Mouse (Mus musculus): Measurements from ENCODE around the gene Npc1l1. TPM values are rescaled to one million over a fixed set of nuclear protein-coding genes. Genes with fewer than 3 reads are reported as not detected.

The Npc1l1 gene
- 26.5 and 43.4 TPM in 2 replicates for polyA plus RNA-seq (2015; fragmentation: Nextera tagmentation; extraction: Ambion mirVana)

DNA sequence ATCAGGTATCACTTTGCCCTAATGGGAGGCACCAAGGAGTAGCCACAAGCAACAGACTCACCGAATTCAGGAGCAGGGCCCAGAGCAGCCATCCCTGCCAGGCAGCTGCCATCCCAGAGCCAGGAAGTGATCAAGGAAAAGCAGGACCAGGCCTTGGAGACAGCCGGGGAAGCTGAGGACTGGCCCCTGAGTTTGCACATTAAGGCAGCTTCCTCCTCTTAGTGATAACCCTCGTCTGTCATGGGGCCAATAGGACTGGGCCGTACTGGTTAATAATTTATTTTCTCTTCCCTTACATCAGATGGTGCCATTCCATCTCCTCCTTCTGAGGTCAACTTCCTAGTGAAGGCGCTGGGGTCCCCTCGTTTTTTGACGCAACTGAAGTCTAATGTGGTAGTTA is at the start of gene Npc1l1:
Npc1l1 (minus strand) TSS at position 132 of the 400 bp plus-strand sequence.
- peak within 1 kb of the TSS; percentile 39 for H3K4me2 ChIP-seq (ENCODE audit: low read depth, low read length)
- H3K4me1 ChIP-seq (ENCODE audit: control insufficient read depth, insufficient read depth, low read length): no peaks in the 10 kb centered on the region; the same call in 1 of the 2 replicates
- H3K9ac ChIP-seq (ENCODE audit: low read depth, low read length): peak within 1 kb of the TSS; percentile 12
- H3K27ac ChIP-seq (ENCODE audit: low read length): peak within 1 kb of the TSS; percentile 62; the same call in 1 of the 2 replicates
- no peaks in the 10 kb centered on the region; the same call in 1 of the 2 replicates for H3K27me3 ChIP-seq (replicated peaks; ENCODE audit: control insufficient read depth, insufficient read depth, low read length)
- peak within 1 kb of the TSS; percentile 36 for H3K4me3 ChIP-seq (ENCODE audit: low read length)
- peaks cover 2% of the 10 kb centered on the region; the same call in 1 of the 2 replicates for H3K9me3 ChIP-seq (ENCODE audit: control insufficient read depth, low read length)
- H3K36me3 ChIP-seq (ENCODE audit: control insufficient read depth, insufficient read depth, low read length): no peaks in the 10 kb centered on the region
- ATAC-seq: peak; percentile 83
- WGBS: 60% methylated on average over 7 of the region's 7 CpGs

DNA sequence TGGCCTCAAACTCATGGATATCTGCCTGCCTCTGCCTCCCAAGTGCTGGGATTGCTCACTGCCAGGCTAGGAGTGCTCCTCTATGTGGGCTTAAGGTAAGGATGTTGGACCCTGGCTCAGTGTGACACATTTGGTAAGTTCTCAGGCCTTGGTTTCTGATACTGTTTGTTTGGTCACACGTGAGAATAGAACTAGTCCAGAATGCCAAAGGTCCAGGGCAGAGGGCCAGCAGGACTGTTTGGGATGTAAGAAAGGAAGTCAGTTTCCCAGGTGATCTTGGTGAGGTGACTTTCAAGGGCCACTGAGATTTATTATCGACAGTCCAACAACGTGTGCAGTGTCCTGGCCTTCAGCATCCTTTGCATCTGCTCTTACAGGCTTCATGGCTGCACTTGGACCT is 46.5 kb upstream of the Npc1l1 start:
- H3K27me3 ChIP-seq (replicated peaks; ENCODE audit: control insufficient read depth, insufficient read depth, low read length): no peaks in the 10 kb centered on the region

DNA sequence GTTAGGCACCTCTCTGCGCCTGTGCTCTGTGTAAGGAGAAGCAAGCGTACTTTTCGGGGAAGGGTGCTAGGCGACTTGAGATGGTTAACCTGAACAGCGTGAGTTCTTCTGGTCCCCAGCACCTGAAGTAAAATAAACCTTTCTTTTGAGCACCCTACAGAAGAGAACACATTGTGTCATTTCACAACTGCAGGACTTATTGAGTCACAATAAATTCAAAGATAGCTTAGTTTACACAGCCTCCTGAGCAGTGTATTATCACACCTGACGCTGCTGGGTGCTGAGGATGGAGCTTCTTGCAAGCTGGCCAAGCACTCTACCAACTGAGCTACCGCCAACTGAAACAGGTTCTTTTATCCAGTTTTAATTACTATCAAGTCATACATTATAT is 45.1 kb upstream of the Npc1l1 start:
- Histone ChIP-seq H3K9ac (ENCODE audit: low read depth, low read length) (peak overlapping the region; percentile 80), H3K4me1 (ENCODE audit: control insufficient read depth, insufficient read depth, low read length) (peaks cover 15% of the 10 kb centered on the region), H3K36me3 (ENCODE audit: control insufficient read depth, insufficient read depth, low read length) (peaks cover 8% of the 10 kb centered on the region), H3K4me3 (ENCODE audit: low read length) (peak overlapping the region; percentile 93), H3K27me3 (replicated peaks; ENCODE audit: control insufficient read depth, insufficient read depth, low read length) (no peaks in the 10 kb centered on the region), H3K27ac (ENCODE audit: low read length) (peak overlapping the region; percentile 43; the same call in 1 of the 2 replicates), H3K4me2 (ENCODE audit: low read depth, low read length) (peak overlapping the region; percentile 81), H3K9me3 (ENCODE audit: control insufficient read depth, low read length) (no peaks in the 10 kb centered on the region)
- whole genome bisulfite sequencing: 24% methylated on average over 7 of the region's 7 CpGs
- no peak for ATAC-seq

More for the DNA sequence above, 46.5 kb upstream of the Npc1l1 start:
- Histone ChIP-seq H3K4me1 (ENCODE audit: control insufficient read depth, insufficient read depth, low read length) (peaks cover 15% of the 10 kb centered on the region), H3K4me2 (ENCODE audit: low read depth, low read length) (no peak overlapping the region), H3K9ac (ENCODE audit: low read depth, low read length) (no peak overlapping the region), H3K4me3 (ENCODE audit: low read length) (no peak overlapping the region), H3K36me3 (ENCODE audit: control insufficient read depth, insufficient read depth, low read length) (peaks cover 4% of the 10 kb centered on the region), H3K27ac (ENCODE audit: low read length) (no peak overlapping the region), H3K9me3 (ENCODE audit: control insufficient read depth, low read length) (no peaks in the 10 kb centered on the region)
- WGBS: 82% methylated on average over 3 of the region's 3 CpGs
- no peak for ATAC-seq

DNA sequence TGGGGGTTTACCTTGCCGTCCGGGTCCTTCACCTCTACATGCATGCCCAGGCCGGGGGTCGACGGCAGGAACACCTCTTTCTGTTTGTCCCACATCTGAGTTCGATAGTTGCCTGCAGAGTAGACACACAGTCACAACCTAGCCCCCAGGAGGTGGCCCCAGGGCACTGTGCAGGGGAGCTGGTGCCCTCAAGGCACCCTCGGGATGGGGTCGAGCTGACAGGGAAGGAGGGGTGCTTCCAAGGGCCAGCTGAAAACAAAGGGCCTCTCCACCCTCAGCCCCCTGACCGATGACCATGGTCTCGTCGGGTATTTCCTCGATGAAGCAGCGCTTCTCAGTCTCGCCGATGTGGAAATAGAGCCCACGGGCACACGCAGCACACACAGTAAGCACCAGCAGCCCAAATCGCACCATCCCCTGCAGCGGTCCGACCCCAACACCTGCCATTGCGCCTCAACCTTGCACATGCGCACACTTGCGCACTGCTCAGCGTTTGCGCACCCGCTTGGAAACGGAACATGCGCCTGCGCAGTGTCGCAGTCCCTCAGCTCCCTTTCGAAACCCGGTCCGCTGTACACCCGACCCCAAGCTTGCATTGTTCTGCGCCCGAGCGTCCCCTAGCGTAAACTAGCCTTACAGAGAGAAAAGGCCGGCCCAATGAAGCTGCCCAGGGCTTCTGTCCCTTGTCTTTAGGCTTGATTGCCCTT is 44.6 kb upstream of the Npc1l1 start, which contains the start of gene Tmed4:
Tmed4 (minus strand) TSS at position 484 of the 707 bp plus-strand sequence.
- Histone ChIP-seq H3K27me3 (replicated peaks; ENCODE audit: control insufficient read depth, insufficient read depth, low read length) (no peaks in the 10 kb centered on the region), H3K36me3 (ENCODE audit: control insufficient read depth, insufficient read depth, low read length) (peaks cover 8% of the 10 kb centered on the region), H3K4me2 (ENCODE audit: low read depth, low read length) (peak within 1 kb of the TSS; percentile 81), H3K9me3 (ENCODE audit: control insufficient read depth, low read length) (no peaks in the 10 kb centered on the region), H3K27ac (ENCODE audit: low read length) (peak within 1 kb of the TSS; percentile 72), H3K4me3 (ENCODE audit: low read length) (peak within 1 kb of the TSS; percentile 93), H3K4me1 (ENCODE audit: control insufficient read depth, insufficient read depth, low read length) (peaks cover 15% of the 10 kb centered on the region), H3K9ac (ENCODE audit: low read depth, low read length) (peak within 1 kb of the TSS; percentile 80)
- peak; percentile 96 for ATAC-seq
- whole genome bisulfite sequencing: under 1% methylated on average over 39 of the region's 39 CpGs

DNA sequence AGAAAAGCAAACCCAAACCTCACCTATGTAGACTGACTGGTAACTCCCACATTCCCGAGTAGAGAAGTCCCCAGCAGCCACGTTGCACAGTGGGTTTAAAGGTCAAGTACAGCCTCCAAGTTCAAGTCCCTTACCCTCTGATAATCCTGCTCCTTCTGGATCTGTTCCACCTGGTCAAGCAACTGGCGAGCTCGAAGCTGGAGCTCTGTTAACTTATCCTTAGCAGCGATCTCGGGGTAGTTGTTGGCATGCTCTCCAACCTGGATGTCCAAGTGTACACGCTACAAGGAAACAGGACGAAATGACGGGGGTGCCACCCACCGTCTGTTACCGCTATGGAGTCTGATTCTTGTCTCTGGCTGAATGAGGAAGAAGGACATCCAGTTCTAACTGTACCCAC is 43.7 kb upstream of the Npc1l1 start:
- WGBS: 45% methylated on average over 11 of the region's 11 CpGs
- H3K27ac ChIP-seq (ENCODE audit: low read length): peak overlapping the region; percentile 72
- no peaks in the 10 kb centered on the region for H3K9me3 ChIP-seq (ENCODE audit: control insufficient read depth, low read length)

DNA sequence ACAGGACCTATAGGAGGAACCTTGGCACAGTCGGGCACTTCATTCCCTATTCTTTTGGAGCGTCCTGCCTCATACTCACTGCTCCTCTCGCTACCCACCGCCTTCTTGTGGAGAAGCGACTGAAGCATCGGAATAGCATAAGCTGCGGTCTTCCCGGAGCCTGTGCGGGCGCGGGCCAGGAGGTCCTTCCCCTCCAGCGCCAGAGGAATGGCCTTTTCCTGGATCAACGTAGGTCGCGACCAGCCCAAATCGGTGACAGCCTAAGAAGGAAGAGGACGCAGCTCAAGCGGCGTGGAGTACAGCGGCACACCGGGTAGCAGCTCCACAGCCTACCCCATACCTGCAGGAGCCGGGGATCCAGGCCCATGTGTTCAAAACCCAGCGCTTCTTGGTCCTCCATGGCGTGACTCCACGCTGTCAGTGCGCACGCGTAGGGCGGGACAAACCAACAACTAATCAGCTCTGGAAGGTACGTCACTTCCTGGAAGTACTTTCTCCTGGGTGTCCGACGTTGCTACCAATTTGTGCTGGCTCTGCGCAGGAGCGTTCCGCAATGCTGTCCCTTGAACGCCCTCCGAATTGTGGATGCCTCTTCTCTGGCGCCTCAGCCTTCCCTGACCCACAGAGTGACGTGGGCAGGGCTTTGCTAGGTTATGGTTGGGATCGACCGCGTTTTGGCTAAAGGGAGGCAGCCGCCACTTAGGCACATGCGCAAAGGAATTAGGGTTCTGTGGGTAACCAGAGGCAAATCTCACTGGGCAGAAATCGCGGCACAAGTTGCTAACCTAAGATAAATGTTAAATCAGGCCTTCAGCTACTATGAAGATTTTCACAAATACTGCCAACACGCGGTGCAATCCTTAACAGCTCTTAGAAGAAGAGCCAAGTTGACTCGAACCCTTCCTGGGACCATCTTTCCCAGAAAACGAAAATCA is 37.6 kb upstream of the Npc1l1 start, which contains the start of gene Ddx56:
Ddx56 (minus strand) TSS at position 453 of the 935 bp plus-strand sequence.
- H3K9me3 ChIP-seq (ENCODE audit: control insufficient read depth, low read length): no peaks in the 10 kb centered on the region
- H3K36me3 ChIP-seq (ENCODE audit: control insufficient read depth, insufficient read depth, low read length): peaks cover 42% of the 10 kb centered on the region
- peak within 1 kb of the TSS; percentile 89 for H3K9ac ChIP-seq (ENCODE audit: low read depth, low read length)
- H3K4me3 ChIP-seq (ENCODE audit: low read length): peak within 1 kb of the TSS; percentile 93
- peaks cover 9% of the 10 kb centered on the region for H3K4me1 ChIP-seq (ENCODE audit: control insufficient read depth, insufficient read depth, low read length)
- H3K27me3 ChIP-seq (replicated peaks; ENCODE audit: control insufficient read depth, insufficient read depth, low read length): no peaks in the 10 kb centered on the region
- H3K4me2 ChIP-seq (ENCODE audit: low read depth, low read length): peak within 1 kb of the TSS; percentile 87
- H3K27ac ChIP-seq (ENCODE audit: low read length): peak within 1 kb of the TSS; percentile 96
- peak; percentile 97 for ATAC-seq
- WGBS: 1% methylated on average over 50 of the region's 50 CpGs

More for the DNA sequence above, 43.7 kb upstream of the Npc1l1 start:
- ATAC-seq: peak; percentile 46
- Histone ChIP-seq H3K4me3 (ENCODE audit: low read length) (peak overlapping the region; percentile 93), H3K4me1 (ENCODE audit: control insufficient read depth, insufficient read depth, low read length) (peaks cover 15% of the 10 kb centered on the region), H3K27me3 (replicated peaks; ENCODE audit: control insufficient read depth, insufficient read depth, low read length) (no peaks in the 10 kb centered on the region), H3K4me2 (ENCODE audit: low read depth, low read length) (peak overlapping the region; percentile 81), H3K36me3 (ENCODE audit: control insufficient read depth, insufficient read depth, low read length) (peaks cover 8% of the 10 kb centered on the region), H3K9ac (ENCODE audit: low read depth, low read length) (peak overlapping the region; percentile 80)

DNA sequence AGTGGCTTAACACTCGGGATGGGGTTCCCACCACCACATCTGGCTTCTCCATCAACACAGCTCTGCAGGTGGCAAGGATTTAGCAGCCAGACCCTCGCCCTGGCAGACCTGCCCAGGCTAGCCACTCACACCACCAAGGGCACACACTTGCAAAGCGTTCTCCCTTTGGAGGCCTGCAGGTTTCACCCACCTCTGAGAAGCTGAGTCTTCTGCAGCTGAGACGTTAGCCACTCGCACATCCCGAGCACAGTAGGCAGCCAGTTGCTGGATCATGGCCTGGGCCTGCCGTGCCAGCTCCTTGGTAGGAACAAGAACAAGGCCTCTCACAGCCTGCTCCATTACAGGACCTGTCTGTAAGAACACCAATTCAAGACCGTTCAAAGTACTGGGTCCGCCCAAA is 36.7 kb upstream of the Npc1l1 start:
- 61% methylated on average over 9 of the region's 9 CpGs for WGBS
- Histone ChIP-seq H3K27ac (ENCODE audit: low read length) (no peak overlapping the region), H3K27me3 (replicated peaks; ENCODE audit: control insufficient read depth, insufficient read depth, low read length) (no peaks in the 10 kb centered on the region), H3K4me1 (ENCODE audit: control insufficient read depth, insufficient read depth, low read length) (peaks cover 9% of the 10 kb centered on the region), H3K4me2 (ENCODE audit: low read depth, low read length) (peak overlapping the region; percentile 83), H3K36me3 (ENCODE audit: control insufficient read depth, insufficient read depth, low read length) (peaks cover 42% of the 10 kb centered on the region), H3K9me3 (ENCODE audit: control insufficient read depth, low read length) (no peaks in the 10 kb centered on the region), H3K4me3 (ENCODE audit: low read length) (peak overlapping the region; percentile 93), H3K9ac (ENCODE audit: low read depth, low read length) (peak overlapping the region; percentile 89)
- ATAC-seq: no peak

DNA sequence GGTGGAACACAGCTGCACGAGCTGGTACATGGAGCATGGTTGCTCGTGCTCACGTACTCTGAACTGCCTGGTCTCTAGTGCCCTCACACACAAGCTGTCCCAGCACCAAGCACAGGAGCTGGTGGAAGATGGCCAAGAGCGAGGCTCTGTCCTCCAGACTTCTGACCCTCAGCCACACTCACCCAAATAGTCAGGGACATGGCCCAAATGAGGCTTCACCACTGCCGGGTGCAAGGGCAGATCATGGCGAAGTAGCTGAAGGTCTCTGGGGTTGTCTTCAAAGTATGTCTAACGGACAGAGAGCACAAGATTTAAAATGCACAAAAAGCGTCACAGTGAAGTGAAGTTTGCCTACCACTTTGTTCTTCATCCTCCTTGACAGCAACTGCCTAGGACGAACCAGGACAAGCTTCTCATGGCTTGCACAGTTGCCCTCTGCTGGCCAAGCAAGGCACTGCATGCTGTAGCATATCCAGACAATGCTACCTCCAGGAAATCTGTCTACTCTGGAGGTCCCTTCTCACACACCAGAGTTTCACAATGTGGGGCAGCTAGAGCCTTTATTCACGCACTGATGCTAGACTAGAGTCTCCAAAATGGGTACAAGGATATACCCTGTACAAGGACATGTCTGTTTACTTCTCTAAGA is 31.6 kb upstream of the Npc1l1 start:
- Histone ChIP-seq H3K4me1 (ENCODE audit: control insufficient read depth, insufficient read depth, low read length) (peaks cover 8% of the 10 kb centered on the region), H3K36me3 (ENCODE audit: control insufficient read depth, insufficient read depth, low read length) (peaks cover 50% of the 10 kb centered on the region), H3K27me3 (replicated peaks; ENCODE audit: control insufficient read depth, insufficient read depth, low read length) (no peaks in the 10 kb centered on the region), H3K9me3 (ENCODE audit: control insufficient read depth, low read length) (no peaks in the 10 kb centered on the region), H3K9ac (ENCODE audit: low read depth, low read length) (no peak overlapping the region), H3K4me3 (ENCODE audit: low read length) (no peak overlapping the region), H3K27ac (ENCODE audit: low read length) (no peak overlapping the region), H3K4me2 (ENCODE audit: low read depth, low read length) (no peak overlapping the region)
- 78% methylated on average over 10 of the region's 10 CpGs for WGBS
- ATAC-seq: no peak
